Comparison of ENCODE assay signal across 13 mouse cellular contexts in the genomic region with DNA sequence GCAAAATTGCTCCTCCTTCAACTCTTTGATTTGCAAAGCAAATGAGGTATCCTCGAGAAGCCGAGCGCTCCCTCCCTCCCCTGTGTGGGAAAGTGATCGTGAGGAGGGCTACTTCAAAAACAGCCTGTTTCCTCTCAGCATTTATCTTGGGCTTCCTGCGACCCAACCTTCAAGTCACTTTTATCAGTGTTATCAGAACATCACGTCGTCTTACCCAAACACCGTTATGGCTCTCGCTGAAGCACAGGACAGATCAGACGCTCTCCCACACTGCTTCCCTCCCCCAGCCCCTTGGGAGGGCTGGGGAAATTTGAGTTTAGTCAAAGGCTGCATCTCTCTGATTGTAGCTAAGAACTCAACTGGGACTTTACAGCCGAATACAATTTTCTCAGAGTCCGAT. TPM values are rescaled to one million over a fixed set of nuclear protein-coding genes. Genes with fewer than 3 reads are reported as not detected.
DNase-seq lines count a peak whose midpoint lies in the region; ATAC-seq lines count a peak whose summit lies in the region.
"Had no signal": no experiment of that assay in that cellular context is flagged by ENCODE, and none has a peak within 500 bp of the region (broad histone marks: within the 10 kb centered on the region; RNA-seq: fewer than 3 reads in every experiment).

No protein-coding gene starts in this region.

- peak overlapping the region; percentile 21 for H3K4me2 ChIP-seq in embryonic facial prominence, embryonic 12.5 days (replicated peaks)
- peak overlapping the region; percentile 20 for H3K4me2 ChIP-seq in kidney, embryonic 15.5 days
- H3K4me2 ChIP-seq in liver, embryonic 15.5 days: peak overlapping the region; percentile 31
- H3K4me2 ChIP-seq: limb, embryonic 12.5 days had no signal

- peaks cover 4% of the 10 kb centered on the region; the same call in 1 of the 2 replicates for H3K4me1 ChIP-seq in embryonic facial prominence, embryonic 12.5 days
- peaks cover 17% of the 10 kb centered on the region for H3K4me1 ChIP-seq in embryonic facial prominence, embryonic 10.5 days
- H3K4me1 ChIP-seq in kidney, embryonic 15.5 days: 0 out of 2 replicates have a peak, but pooled peaks cover 6% of the 10 kb centered on the region
- peaks cover 32% of the 10 kb centered on the region for H3K4me1 ChIP-seq in liver, embryonic 15.5 days (replicated peaks)

- H3K27ac ChIP-seq in embryonic facial prominence, embryonic 12.5 days: no peak overlapping the region
- H3K27ac ChIP-seq in embryonic facial prominence, embryonic 10.5 days (replicated peaks): no peak overlapping the region
- H3K27ac ChIP-seq in kidney, embryonic 15.5 days: no peak overlapping the region
- no peak overlapping the region for H3K27ac ChIP-seq in liver, embryonic 15.5 days (replicated peaks)
- H3K27ac ChIP-seq: limb, embryonic 12.5 days had no signal

- DNase-seq in embryonic facial prominence, embryonic 10.5 days (ENCODE audit: low spot score): no peak
- DNase-seq in kidney, postnatal 10 days: no peak
- peak; percentile 30 for DNase-seq in R1 (ENCODE audit: low read depth, low spot score)
- no peak for DNase-seq in gastrocnemius, postnatal 10 days
- no peak for DNase-seq in c-Kit-positive CD71-positive TER-119-positive erythroid progenitor cells, embryonic 14.5 days (ENCODE audit: low spot score)
- DNase-seq: cerebellum, adult 11-12 months; heart, postnatal 4 days; kidney, postnatal 4 days had no signal

- H3K27me3 ChIP-seq in embryonic facial prominence, embryonic 12.5 days: no peaks in the 10 kb centered on the region
- no peaks in the 10 kb centered on the region for H3K27me3 ChIP-seq in embryonic facial prominence, embryonic 10.5 days (replicated peaks; ENCODE audit: low read depth, poor library complexity, severe bottlenecking)
- H3K27me3 ChIP-seq in kidney, embryonic 15.5 days: no peaks in the 10 kb centered on the region
- H3K27me3 ChIP-seq in liver, embryonic 15.5 days: no peaks in the 10 kb centered on the region
- H3K27me3 ChIP-seq: limb, embryonic 12.5 days had no signal

- no peaks in the 10 kb centered on the region for H3K9me3 ChIP-seq in embryonic facial prominence, embryonic 12.5 days
- H3K9me3 ChIP-seq in embryonic facial prominence, embryonic 10.5 days: no peaks in the 10 kb centered on the region
- no peaks in the 10 kb centered on the region for H3K9me3 ChIP-seq in kidney, embryonic 15.5 days (replicated peaks)
- H3K9me3 ChIP-seq in liver, embryonic 15.5 days (replicated peaks): no peaks in the 10 kb centered on the region
- H3K9me3 ChIP-seq: limb, embryonic 12.5 days had no signal

- no peak overlapping the region for H3K4me3 ChIP-seq in embryonic facial prominence, embryonic 12.5 days
- H3K4me3 ChIP-seq in embryonic facial prominence, embryonic 10.5 days: no peak overlapping the region
- H3K4me3 ChIP-seq in kidney, embryonic 15.5 days (replicated peaks): no peak overlapping the region
- H3K4me3 ChIP-seq in liver, embryonic 15.5 days (replicated peaks): no peak overlapping the region
- H3K4me3 ChIP-seq: limb, embryonic 12.5 days; myocyte had no signal

- peaks cover 9% of the 10 kb centered on the region for H3K36me3 ChIP-seq in embryonic facial prominence, embryonic 12.5 days
- peaks cover 10% of the 10 kb centered on the region for H3K36me3 ChIP-seq in embryonic facial prominence, embryonic 10.5 days (replicated peaks)
- peaks cover 13% of the 10 kb centered on the region for H3K36me3 ChIP-seq in kidney, embryonic 15.5 days
- H3K36me3 ChIP-seq in liver, embryonic 15.5 days (replicated peaks): no peaks in the 10 kb centered on the region

- H3K9ac ChIP-seq in embryonic facial prominence, embryonic 12.5 days: no peak overlapping the region
- no peak overlapping the region for H3K9ac ChIP-seq in kidney, embryonic 15.5 days
- no peak overlapping the region; the same call in 1 of the 2 replicates for H3K9ac ChIP-seq in liver, embryonic 15.5 days
- H3K9ac ChIP-seq: limb, embryonic 12.5 days had no signal

- no peak for ATAC-seq in embryonic facial prominence, embryonic 12.5 days (ENCODE audit: insufficient number of reproducible peaks, insufficient read depth, low FRiP score, low TSS enrichment)
- no peak for ATAC-seq in kidney, embryonic 15.5 days (replicated peaks; ENCODE audit: low FRiP score)
- no peak for ATAC-seq in liver, embryonic 15.5 days (ENCODE audit: insufficient read depth)

- WGBS in embryonic facial prominence, embryonic 12.5 days: 7% methylated on average over 12 of the region's 12 CpGs
- 6% methylated on average over 12 of the region's 12 CpGs for WGBS in embryonic facial prominence, embryonic 10.5 days
- WGBS in kidney, embryonic 15.5 days: 7% methylated on average over 12 of the region's 12 CpGs
- 3% methylated on average over 12 of the region's 12 CpGs for WGBS in liver, embryonic 15.5 days (ENCODE audit: insufficient replicate concordance)

RNA-seq across cellular contexts. Expression of gene Il4, which starts 12.9 kb away (rescaled TPM):
- 1.2 and 2.3 TPM in 2 replicates for polyA plus RNA-seq in embryonic facial prominence, embryonic 12.5 days (2016; fragmentation: Nextera tagmentation; extraction: Ambion mirVana)
- 0.61 and 0.72 TPM in 2 replicates for polyA plus RNA-seq in embryonic facial prominence, embryonic 10.5 days (2016; fragmentation: Nextera tagmentation; extraction: Ambion mirVana)
- 1.2 and 1.3 TPM in 2 replicates for polyA plus RNA-seq in kidney, embryonic 15.5 days (2015; fragmentation: Nextera tagmentation; extraction: Ambion mirVana)
- polyA plus RNA-seq in liver, embryonic 15.5 days (2015; fragmentation: Nextera tagmentation; extraction: Ambion mirVana): 0.35 and 0.52 TPM in 2 replicates
- total RNA-seq in gastrocnemius, postnatal 10 days (2021): not detected
- total RNA-seq: heart, postnatal 4 days had no signal

RNA-seq across cellular contexts. Expression of gene Il13, which starts 28.9 kb away (rescaled TPM):
- not detected in 2 replicates for polyA plus RNA-seq in embryonic facial prominence, embryonic 12.5 days (2016; fragmentation: Nextera tagmentation; extraction: Ambion mirVana)
- polyA plus RNA-seq in embryonic facial prominence, embryonic 10.5 days (2016; fragmentation: Nextera tagmentation; extraction: Ambion mirVana): not detected in 2 replicates
- not detected in 2 replicates for polyA plus RNA-seq in kidney, embryonic 15.5 days (2015; fragmentation: Nextera tagmentation; extraction: Ambion mirVana)
- not detected in 2 replicates for polyA plus RNA-seq in liver, embryonic 15.5 days (2015; fragmentation: Nextera tagmentation; extraction: Ambion mirVana)
- not detected for total RNA-seq in gastrocnemius, postnatal 10 days (2021)
- total RNA-seq: heart, postnatal 4 days had no signal
- polyA plus RNA-seq: limb, embryonic 12.5 days; myocyte had no signal

RNA-seq across cellular contexts. Expression of gene Kif3a, which starts 38.4 kb away (rescaled TPM):
- polyA plus RNA-seq in embryonic facial prominence, embryonic 12.5 days (2016; fragmentation: Nextera tagmentation; extraction: Ambion mirVana): 101 and 112 TPM in 2 replicates
- 68.0 and 77.6 TPM in 2 replicates for polyA plus RNA-seq in embryonic facial prominence, embryonic 10.5 days (2016; fragmentation: Nextera tagmentation; extraction: Ambion mirVana)
- polyA plus RNA-seq in kidney, embryonic 15.5 days (2015; fragmentation: Nextera tagmentation; extraction: Ambion mirVana): 65.6 and 68.6 TPM in 2 replicates
- 7.3 and 7.5 TPM in 2 replicates for polyA plus RNA-seq in liver, embryonic 15.5 days (2015; fragmentation: Nextera tagmentation; extraction: Ambion mirVana)
- total RNA-seq in gastrocnemius, postnatal 10 days (2021): 10 to 100 TPM in 1 of 2 experiments, 1 to 10 TPM in 1; 9.4 to 11.1 TPM
